Mouse (Mus musculus) ES-Bruce4 (cell line): ENCODE measurements around the gene Parpbp.

Experiments used
- CTCF ChIP-seq: IDR thresholded peaks from one replicate; pipeline ENCODE4 v1.8.1; 2011; ENCODE audit warnings: low read depth, low read length
- EP300 ChIP-seq: IDR thresholded peaks from 2 replicates; pipeline ENCODE4 v1.6.1; 2011; ENCODE audit warnings: low read depth, low read length; ENCODE audit not compliant: insufficient read depth
- POLR2A ChIP-seq: IDR thresholded peaks from one replicate; pipeline ENCODE4 v1.8.1; 2011; ENCODE audit warnings: low read length; ENCODE audit not compliant: insufficient read depth

GRCm38 (mm10) chr10:88054233-88054985 lies 92.3 kb downstream of the Parpbp start:
- no peak for TF ChIP-seq POLR2A
- TF ChIP-seq CTCF = no peak
- TF ChIP-seq EP300 = no peak
